Mouse (Mus musculus): ENCODE results near the gene Grm8.

Gene Grm8

DNA sequence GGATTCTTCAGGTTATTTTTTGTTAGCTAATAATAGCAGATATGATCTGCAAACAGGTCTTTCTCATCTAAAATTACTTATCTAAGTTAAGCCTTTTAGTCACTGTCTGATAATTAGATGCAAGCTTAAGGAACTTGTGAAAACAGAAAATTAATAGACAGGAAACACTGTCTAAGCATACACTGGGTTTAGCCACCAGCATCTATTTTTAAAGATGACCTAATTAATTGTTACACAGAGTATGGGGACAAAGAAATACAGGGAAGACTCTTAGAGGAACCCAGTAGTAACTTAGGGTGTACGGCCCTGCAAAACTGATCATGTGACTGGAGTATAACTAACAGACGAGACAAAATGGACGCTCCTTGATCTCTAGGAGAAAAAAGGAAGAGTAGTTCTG, 92.6 kb downstream of the Grm8 start:
- no peak for DNase-seq (ENCODE audit: low read depth)

- no peak for DNase-seq (ENCODE audit: low read depth)
Observed at GRCm38 (mm10) chr6:28040815-28041214, 94.2 kb downstream of the Grm8 start.

DNA sequence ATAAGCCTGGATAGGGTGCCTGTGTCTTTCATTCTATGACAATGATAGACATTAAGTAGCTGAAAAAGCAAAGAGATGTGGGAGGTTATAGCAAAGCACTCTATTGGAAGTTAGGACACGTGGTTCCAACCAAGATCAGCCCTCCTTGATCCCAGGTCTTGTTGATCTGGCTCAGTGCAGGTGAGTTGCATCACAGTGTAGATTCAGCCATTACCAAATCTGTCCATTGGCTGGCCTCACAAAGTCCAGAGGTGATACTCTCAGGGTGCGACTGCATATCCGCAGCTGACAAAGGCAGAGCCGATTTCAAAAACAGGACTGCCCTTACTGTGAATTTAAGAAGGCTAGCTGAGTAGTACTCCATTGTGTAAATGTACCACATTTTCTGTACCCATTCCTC, 103.0 kb downstream of the Grm8 start:
- DNase-seq (ENCODE audit: low read depth), result no peak

GRCm38 (mm10) chr6:28017653-28018052, 117.3 kb downstream of the Grm8 start:
- DNase-seq (ENCODE audit: low read depth), result no peak

DNA sequence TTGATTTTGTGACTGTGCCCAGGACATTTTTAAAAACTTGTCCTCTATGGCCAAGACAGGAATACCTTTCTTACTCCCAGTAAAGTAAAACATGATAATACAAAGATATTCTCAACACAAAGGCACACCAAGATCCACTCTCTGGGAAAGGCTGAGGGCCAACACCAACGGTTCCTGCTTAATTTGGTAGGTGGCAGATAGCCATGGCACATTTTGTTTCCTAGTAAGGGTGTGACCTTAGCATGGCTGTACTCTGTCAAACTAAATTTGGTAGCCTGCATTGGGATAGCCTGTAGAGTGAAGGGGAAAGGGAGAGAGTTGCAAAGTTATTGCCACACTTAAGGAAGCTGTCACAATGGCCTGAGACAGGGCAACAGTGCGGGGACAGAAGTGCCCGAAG, 128.0 kb downstream of the Grm8 start:
- DNase-seq (ENCODE audit: low read depth), result no peak

DNA sequence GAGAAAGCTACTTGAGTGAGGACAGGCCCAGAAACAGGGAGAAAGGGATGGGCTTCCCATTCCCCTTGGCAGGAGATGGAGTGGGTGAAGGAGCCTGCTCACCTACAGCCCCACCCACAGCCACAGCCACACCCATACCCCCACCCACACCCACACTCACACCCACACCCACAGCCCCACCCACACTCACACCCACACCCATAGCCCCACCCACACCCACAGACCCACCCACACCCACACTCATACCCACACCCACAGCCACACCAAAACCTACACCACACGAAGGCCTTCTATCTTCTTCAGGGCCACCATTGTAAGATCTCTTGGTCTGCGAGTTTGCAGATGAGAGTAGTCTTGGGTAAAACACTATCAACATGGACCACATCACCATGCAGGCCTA, 137.7 kb downstream of the Grm8 start:
- DNase-seq (ENCODE audit: low read depth), result no peak

- DNase-seq (ENCODE audit: low read depth), result no peak
Observed at GRCm38 (mm10) chr6:27991241-27991640, 143.7 kb downstream of the Grm8 start.

- no peak for DNase-seq (ENCODE audit: low read depth)
Observed at GRCm38 (mm10) chr6:27982598-27982997, 152.4 kb downstream of the Grm8 start.

- DNase-seq (ENCODE audit: low read depth), result no peak
Observed at GRCm38 (mm10) chr6:27982021-27982420, 153.0 kb downstream of the Grm8 start.

- DNase-seq (ENCODE audit: low read depth), result no peak
Observed at GRCm38 (mm10) chr6:27977361-27977760, 157.6 kb downstream of the Grm8 start.

- DNase-seq (ENCODE audit: low read depth), result no peak
Observed at GRCm38 (mm10) chr6:27968859-27969258, 166.1 kb downstream of the Grm8 start.

- no peak for DNase-seq (ENCODE audit: low read depth)
Observed at GRCm38 (mm10) chr6:27967037-27967436, 167.9 kb downstream of the Grm8 start.

- no peak for DNase-seq (ENCODE audit: low read depth)
Observed at GRCm38 (mm10) chr6:27965237-27965636, 169.7 kb downstream of the Grm8 start.

DNA sequence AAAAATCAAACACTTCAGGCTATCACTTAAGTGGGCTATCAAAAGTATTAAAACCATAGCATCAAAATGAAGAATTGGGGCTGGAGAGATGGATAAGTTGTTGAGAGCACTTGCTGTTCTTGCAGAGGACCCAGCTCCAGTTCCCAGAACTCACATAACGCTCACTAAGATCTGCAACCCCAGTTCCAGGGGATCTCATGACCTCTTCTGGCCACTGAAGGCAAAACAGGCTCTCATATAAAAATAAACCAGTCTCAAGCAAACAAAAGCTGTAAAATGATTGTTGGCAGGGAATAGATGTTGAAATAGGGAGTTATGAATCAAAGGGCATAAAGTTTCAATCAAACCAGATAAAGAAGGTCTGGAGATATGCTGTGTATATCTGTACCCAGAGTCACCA, 171.1 kb downstream of the Grm8 start:
- DNase-seq (ENCODE audit: low read depth), result no peak

- DNase-seq (ENCODE audit: low read depth), result no peak
Observed at GRCm38 (mm10) chr6:27956278-27956857, 178.6 kb downstream of the Grm8 start.

DNA sequence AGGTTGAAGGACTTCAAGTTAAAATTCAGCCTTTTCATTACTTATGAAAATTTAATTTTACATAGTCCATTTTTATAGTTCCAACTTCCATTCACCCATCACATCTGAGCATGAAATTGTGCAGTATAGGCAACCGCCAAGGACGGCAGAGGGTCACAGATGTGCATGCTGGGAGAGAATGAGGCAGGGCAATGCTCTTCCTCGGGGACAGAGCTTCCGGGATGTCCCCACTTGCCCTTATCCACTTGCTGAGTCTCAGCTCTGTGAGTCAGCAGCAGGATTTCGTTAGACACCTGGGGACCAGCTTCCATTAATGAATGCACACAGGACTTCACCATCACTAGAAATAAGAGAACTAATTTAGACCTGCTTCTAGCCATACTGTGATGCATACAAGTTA, 183.5 kb downstream of the Grm8 start:
- no peak for DNase-seq (ENCODE audit: low read depth)

- DNase-seq (ENCODE audit: low read depth), result no peak
Observed at GRCm38 (mm10) chr6:27928058-27928457, 206.9 kb downstream of the Grm8 start.

- no peak for DNase-seq (ENCODE audit: low read depth)
Observed at GRCm38 (mm10) chr6:27913281-27913680, 221.7 kb downstream of the Grm8 start.

DNA sequence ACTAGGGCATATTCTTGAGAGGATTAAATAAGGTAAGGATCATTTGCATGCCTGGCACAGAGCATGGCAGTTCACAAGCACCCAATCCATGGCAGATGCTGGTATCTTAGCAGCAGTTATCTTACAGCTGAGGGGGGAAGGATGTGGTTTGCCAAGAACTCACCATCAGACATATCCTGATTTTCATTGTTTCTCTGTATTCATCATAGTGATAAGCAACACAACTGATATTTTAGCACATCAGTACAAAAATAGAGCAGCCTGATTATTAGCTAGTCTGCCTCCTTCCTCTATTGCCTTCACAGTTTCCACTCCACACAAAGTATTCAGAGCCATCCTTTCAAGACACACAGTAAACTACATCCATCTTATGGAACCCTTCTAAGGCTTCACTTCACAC, 230.6 kb downstream of the Grm8 start:
- DNase-seq (ENCODE audit: low read depth), result no peak

DNA sequence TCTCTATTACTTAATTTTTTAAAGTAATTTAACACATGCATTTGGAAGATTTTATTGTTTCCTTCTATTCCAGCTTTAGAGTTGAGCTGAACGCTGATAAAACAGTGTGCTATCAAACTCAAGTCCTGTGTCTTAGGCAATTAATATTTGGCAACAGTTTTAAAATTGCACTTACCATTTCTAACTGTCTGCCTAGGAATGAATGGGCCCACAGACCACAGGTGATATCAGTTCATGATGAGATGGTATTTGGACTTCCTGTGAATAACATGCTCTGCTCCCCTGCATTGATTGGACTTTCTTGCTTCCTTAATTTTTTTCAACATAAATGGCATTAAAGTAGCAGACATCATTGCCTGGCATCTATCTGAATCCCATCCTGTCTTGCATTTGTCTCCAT, 232.8 kb downstream of the Grm8 start:
- DNase-seq (ENCODE audit: low read depth), result no peak

- DNase-seq (ENCODE audit: low read depth), result no peak
Observed at GRCm38 (mm10) chr6:27901396-27901795, 233.6 kb downstream of the Grm8 start.

GRCm38 (mm10) chr6:27895153-27895552, 239.8 kb downstream of the Grm8 start:
- DNase-seq (ENCODE audit: low read depth), result no peak

DNA sequence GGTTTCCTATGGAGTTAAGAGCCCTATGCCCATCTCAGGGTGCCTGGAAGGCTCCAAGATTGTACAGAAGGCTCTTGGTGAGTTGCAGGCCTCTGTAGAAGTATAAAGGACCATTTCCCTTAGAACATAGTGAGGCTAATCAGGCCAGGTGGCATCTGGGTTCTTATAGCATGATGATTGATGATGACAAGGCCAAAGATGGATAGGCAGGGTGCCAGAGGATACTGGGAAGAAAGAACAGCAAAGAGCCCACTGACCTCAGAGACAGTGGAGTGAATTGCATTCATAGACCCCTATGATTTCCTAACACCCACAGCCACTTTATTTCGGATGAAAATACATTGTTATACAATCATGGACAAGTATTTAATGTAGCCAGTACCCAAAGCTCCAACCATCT, 242.1 kb downstream of the Grm8 start:
- DNase-seq (ENCODE audit: low read depth), result no peak

- no peak for DNase-seq (ENCODE audit: low read depth)
Observed at GRCm38 (mm10) chr6:27888391-27888790, 246.6 kb downstream of the Grm8 start.

DNA sequence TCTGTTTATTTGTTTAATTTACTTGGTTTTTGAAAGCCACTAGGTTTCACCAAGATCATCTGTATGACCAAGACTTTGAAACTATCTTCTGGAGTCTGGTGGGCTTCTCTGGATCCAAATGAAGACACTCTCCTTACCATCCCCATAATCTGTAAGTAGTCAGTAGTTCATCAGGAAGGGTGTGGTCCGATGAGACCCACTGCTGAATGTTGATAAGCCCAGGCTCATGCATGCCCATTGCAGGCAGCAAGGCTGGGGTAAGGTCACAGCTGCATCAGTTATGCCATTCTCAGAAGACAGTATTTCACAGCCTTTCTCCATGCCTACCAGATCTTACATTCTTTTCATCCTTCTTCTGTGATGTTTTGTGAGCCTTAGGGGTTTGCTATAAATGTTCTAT, 247.1 kb downstream of the Grm8 start:
- DNase-seq (ENCODE audit: low read depth), result peak; percentile 24
